Mouse (Mus musculus): ENCODE data around the gene Ranbp9.

Ranbp9 gene

GRCm38 (mm10) chr13:43356346-43357125, 124.5 kb downstream of the Ranbp9 start:
- DNase-seq = no peak

GRCm38 (mm10) chr13:43354362-43354761, 126.7 kb downstream of the Ranbp9 start:
- no peak for DNase-seq

- no peak for DNase-seq
Observed at GRCm38 (mm10) chr13:43353356-43353755, 127.7 kb downstream of the Ranbp9 start.

Data from thymus, postnatal 36 days (tissue).